Mouse (Mus musculus): ENCODE measurements around the gene Hist1h4a. TPM values are rescaled to one million over a fixed set of nuclear protein-coding genes. Genes with fewer than 3 reads are reported as not detected.

The Hist1h4a gene
- polyA plus RNA-seq (2014; fragmentation: Nextera tagmentation; extraction: Ambion mirVana): 0.47 and 1.1 TPM in 2 replicates

- peak within 1 kb of the TSS; percentile 39; the same call in 1 of the 2 replicates for H3K9ac ChIP-seq (replicated peaks; ENCODE audit: low read length)
- no peaks in the 10 kb centered on the region for H3K9me3 ChIP-seq (ENCODE audit: control insufficient read depth, low read length)
- WGBS: under 1% methylated on average over 61 of the region's 72 CpGs
- H3K27me3 ChIP-seq (ENCODE audit: control insufficient read depth, insufficient read depth, low read length): no peaks in the 10 kb centered on the region
- DNase-seq: peak; percentile 99
- peaks cover 31% of the 10 kb centered on the region for H3K4me1 ChIP-seq (ENCODE audit: control insufficient read depth, insufficient read depth, low read length)
- peak within 1 kb of the TSS; percentile 77 for H3K4me2 ChIP-seq (ENCODE audit: low read length)
- ATAC-seq (ENCODE audit: low FRiP score, low TSS enrichment): peak; percentile 86
- H3K4me3 ChIP-seq (replicated peaks; ENCODE audit: low read depth, low read length): peak within 1 kb of the TSS; percentile 46
- no peaks in the 10 kb centered on the region for H3K36me3 ChIP-seq (ENCODE audit: control insufficient read depth, insufficient read depth, low read length)
- peak within 1 kb of the TSS; percentile 79 for H3K27ac ChIP-seq (replicated peaks; ENCODE audit: low read depth, low read length)
Measured at GRCm38 (mm10) chr13:23760972-23761864, at the start of gene Hist1h4a. Hist1h4a (minus strand) TSS chr13:23761230.

DNA sequence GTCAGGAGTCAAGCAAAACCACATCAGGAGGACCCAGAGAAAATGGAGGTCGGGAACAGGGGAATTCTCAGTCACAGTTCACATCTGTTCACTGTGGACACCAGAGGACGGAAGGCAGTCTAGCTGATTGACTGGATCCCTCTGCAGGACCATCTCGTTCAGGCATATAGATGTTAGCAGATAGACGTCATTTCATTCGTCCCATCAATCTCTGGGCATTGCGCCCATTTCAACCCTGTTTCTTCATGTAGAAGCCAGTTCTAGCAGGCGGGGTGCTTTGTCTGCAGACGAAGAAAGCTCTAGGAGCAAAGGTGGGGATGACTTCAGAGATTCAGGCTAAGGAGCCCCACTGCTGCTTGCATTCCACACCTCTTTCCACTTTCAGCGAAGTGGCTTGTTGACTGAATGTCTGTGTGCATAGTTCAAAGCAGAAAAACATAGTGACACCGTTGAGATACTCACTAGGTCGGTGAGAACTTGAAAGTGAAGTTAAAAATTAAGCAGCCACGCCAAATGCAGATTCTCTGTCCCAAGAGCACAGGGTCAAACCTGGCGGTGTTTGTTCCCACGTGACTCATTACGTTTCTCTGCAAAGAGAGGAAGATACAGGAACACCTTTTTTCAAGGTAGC, 45.5 kb upstream of the Hist1h4a start, which contains the start of gene Slc17a2:
Gene Slc17a2, plus strand, starts transcription at position 572 of the 631 bp plus-strand sequence.
- no peak for DNase-seq
- Histone ChIP-seq H3K9me3 (ENCODE audit: control insufficient read depth, low read length) (no peaks in the 10 kb centered on the region), H3K36me3 (ENCODE audit: control insufficient read depth, insufficient read depth, low read length) (no peaks in the 10 kb centered on the region), H3K27me3 (ENCODE audit: control insufficient read depth, insufficient read depth, low read length) (no peaks in the 10 kb centered on the region), H3K4me3 (replicated peaks; ENCODE audit: low read depth, low read length) (no peak within 1 kb of the TSS), H3K27ac (replicated peaks; ENCODE audit: low read depth, low read length) (no peak within 1 kb of the TSS), H3K9ac (replicated peaks; ENCODE audit: low read length) (no peak within 1 kb of the TSS), H3K4me1 (ENCODE audit: control insufficient read depth, insufficient read depth, low read length) (no peaks in the 10 kb centered on the region), H3K4me2 (ENCODE audit: low read length) (no peak within 1 kb of the TSS)
- ATAC-seq (ENCODE audit: low FRiP score, low TSS enrichment): no peak
- WGBS: 93% methylated on average over 15 of the region's 15 CpGs

- Histone ChIP-seq H3K27me3 (ENCODE audit: control insufficient read depth, insufficient read depth, low read length) (no peaks in the 10 kb centered on the region), H3K36me3 (ENCODE audit: control insufficient read depth, insufficient read depth, low read length) (no peaks in the 10 kb centered on the region), H3K27ac (replicated peaks; ENCODE audit: low read depth, low read length) (no peak overlapping the region), H3K4me2 (ENCODE audit: low read length) (no peak overlapping the region), H3K9me3 (ENCODE audit: control insufficient read depth, low read length) (no peaks in the 10 kb centered on the region), H3K4me1 (ENCODE audit: control insufficient read depth, insufficient read depth, low read length) (no peaks in the 10 kb centered on the region), H3K4me3 (replicated peaks; ENCODE audit: low read depth, low read length) (no peak overlapping the region), H3K9ac (replicated peaks; ENCODE audit: low read length) (no peak overlapping the region)
- WGBS: 84% methylated on average over 2 of the region's 2 CpGs
- no peak for DNase-seq
- ATAC-seq (ENCODE audit: low FRiP score, low TSS enrichment): no peak
Measured at GRCm38 (mm10) chr13:23804532-23804931, 43.5 kb upstream of the Hist1h4a start.

DNA sequence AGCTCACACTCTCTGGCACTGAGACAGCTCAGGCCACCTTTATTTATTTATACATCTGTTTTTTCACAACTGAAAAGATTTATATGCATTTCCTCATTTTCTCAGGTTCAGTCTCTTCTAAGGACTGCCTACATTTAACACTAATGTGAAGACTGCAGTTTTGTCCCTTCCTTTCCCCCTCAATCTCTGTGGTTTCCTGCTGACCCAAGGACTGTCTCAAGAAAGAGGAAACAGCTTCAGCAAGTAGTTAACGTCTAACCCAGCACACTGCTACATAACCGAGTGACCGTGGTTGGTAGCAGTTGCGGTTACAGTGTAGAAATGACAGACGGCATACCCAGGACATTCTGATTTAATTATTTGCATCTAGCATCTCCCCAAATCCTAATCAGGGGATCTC, 38.4 kb upstream of the Hist1h4a start:
- no peak overlapping the region for H3K9ac ChIP-seq (replicated peaks; ENCODE audit: low read length)
- no peak overlapping the region for H3K4me3 ChIP-seq (replicated peaks; ENCODE audit: low read depth, low read length)
- ATAC-seq (ENCODE audit: low FRiP score, low TSS enrichment): no peak
- no peak overlapping the region for H3K27ac ChIP-seq (replicated peaks; ENCODE audit: low read depth, low read length)
- no peaks in the 10 kb centered on the region for H3K27me3 ChIP-seq (ENCODE audit: control insufficient read depth, insufficient read depth, low read length)
- H3K36me3 ChIP-seq (ENCODE audit: control insufficient read depth, insufficient read depth, low read length): no peaks in the 10 kb centered on the region
- H3K4me1 ChIP-seq (ENCODE audit: control insufficient read depth, insufficient read depth, low read length): no peaks in the 10 kb centered on the region
- no peaks in the 10 kb centered on the region for H3K9me3 ChIP-seq (ENCODE audit: control insufficient read depth, low read length)
- DNase-seq: no peak
- 91% methylated on average over 5 of the region's 5 CpGs for WGBS
- H3K4me2 ChIP-seq (ENCODE audit: low read length): no peak overlapping the region

GRCm38 (mm10) chr13:23792520-23792919, 31.5 kb upstream of the Hist1h4a start:
- 44% methylated on average over 2 of the region's 2 CpGs for WGBS
- no peaks in the 10 kb centered on the region for H3K4me1 ChIP-seq (ENCODE audit: control insufficient read depth, insufficient read depth, low read length)
- ATAC-seq (ENCODE audit: low FRiP score, low TSS enrichment): no peak; the same call in 1 of the 2 replicates

DNA sequence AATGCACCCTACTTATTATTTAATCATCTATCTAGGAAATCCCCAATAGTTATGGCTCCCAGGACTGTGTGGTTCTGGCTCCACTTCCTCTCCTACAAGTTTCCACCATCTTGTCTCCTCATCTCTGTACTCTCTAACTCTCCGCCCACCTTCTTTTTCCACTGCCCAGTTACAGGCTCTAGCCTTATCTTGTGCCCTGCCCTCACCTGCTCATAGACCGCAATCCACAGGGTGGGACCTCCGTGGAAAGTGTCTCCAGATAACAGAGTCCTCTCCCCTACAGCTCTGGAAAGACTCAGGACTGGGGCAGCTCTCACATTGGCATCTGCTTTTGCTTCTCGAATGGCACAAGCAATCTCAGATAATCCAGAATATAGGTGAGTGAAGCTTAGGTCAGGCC, 18.0 kb upstream of the Hist1h4a start:
- Histone ChIP-seq H3K4me1 (ENCODE audit: control insufficient read depth, insufficient read depth, low read length) (no peaks in the 10 kb centered on the region), H3K27me3 (ENCODE audit: control insufficient read depth, insufficient read depth, low read length) (no peaks in the 10 kb centered on the region), H3K4me3 (replicated peaks; ENCODE audit: low read depth, low read length) (no peak overlapping the region), H3K9ac (replicated peaks; ENCODE audit: low read length) (no peak overlapping the region), H3K27ac (replicated peaks; ENCODE audit: low read depth, low read length) (no peak overlapping the region), H3K9me3 (ENCODE audit: control insufficient read depth, low read length) (no peaks in the 10 kb centered on the region), H3K36me3 (ENCODE audit: control insufficient read depth, insufficient read depth, low read length) (no peaks in the 10 kb centered on the region), H3K4me2 (ENCODE audit: low read length) (no peak overlapping the region)
- 87% methylated on average over 4 of the region's 4 CpGs for WGBS
- no peak for DNase-seq
- no peak for ATAC-seq (ENCODE audit: low FRiP score, low TSS enrichment)

More at GRCm38 (mm10) chr13:23792520-23792919, 31.5 kb upstream of the Hist1h4a start:
- Histone ChIP-seq H3K36me3 (ENCODE audit: control insufficient read depth, insufficient read depth, low read length) (no peaks in the 10 kb centered on the region), H3K27ac (replicated peaks; ENCODE audit: low read depth, low read length) (no peak overlapping the region), H3K9me3 (ENCODE audit: control insufficient read depth, low read length) (no peaks in the 10 kb centered on the region), H3K9ac (replicated peaks; ENCODE audit: low read length) (no peak overlapping the region), H3K27me3 (ENCODE audit: control insufficient read depth, insufficient read depth, low read length) (no peaks in the 10 kb centered on the region), H3K4me2 (ENCODE audit: low read length) (no peak overlapping the region), H3K4me3 (replicated peaks; ENCODE audit: low read depth, low read length) (no peak overlapping the region)
- DNase-seq: peak; percentile 91

DNA sequence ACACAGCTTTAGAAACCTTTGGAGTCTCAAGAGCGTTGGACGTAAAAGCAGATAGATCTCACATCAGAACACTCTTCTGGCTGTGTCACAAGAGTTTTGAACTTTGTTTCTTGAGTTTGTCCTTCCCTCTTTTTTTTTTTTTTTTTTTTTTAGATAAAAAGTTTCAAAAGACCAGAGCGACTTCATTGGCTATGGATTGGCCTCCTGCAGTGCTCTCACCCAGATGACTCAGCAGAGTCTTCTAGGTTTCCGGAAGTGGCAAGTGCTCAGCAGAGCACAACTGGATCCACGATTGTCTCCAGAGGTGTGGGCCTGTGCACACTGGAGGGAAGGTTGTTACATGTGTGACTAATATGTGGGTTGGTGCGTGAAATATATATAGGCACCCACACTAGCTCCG, 17.3 kb upstream of the Hist1h4a start:
- H3K9ac ChIP-seq (replicated peaks; ENCODE audit: low read length): no peak overlapping the region
- H3K9me3 ChIP-seq (ENCODE audit: control insufficient read depth, low read length): no peaks in the 10 kb centered on the region
- H3K27ac ChIP-seq (replicated peaks; ENCODE audit: low read depth, low read length): no peak overlapping the region
- no peak overlapping the region for H3K4me3 ChIP-seq (replicated peaks; ENCODE audit: low read depth, low read length)
- H3K27me3 ChIP-seq (ENCODE audit: control insufficient read depth, insufficient read depth, low read length): no peaks in the 10 kb centered on the region
- 95% methylated on average over 7 of the region's 7 CpGs for WGBS
- no peaks in the 10 kb centered on the region for H3K4me1 ChIP-seq (ENCODE audit: control insufficient read depth, insufficient read depth, low read length)
- H3K36me3 ChIP-seq (ENCODE audit: control insufficient read depth, insufficient read depth, low read length): no peaks in the 10 kb centered on the region
- H3K4me2 ChIP-seq (ENCODE audit: low read length): no peak overlapping the region
- no peak for DNase-seq
- ATAC-seq (ENCODE audit: low FRiP score, low TSS enrichment): no peak

- ATAC-seq (ENCODE audit: low FRiP score, low TSS enrichment) (peak; percentile 89), DNase-seq (peak; percentile 77)
- Histone ChIP-seq H3K27me3 (ENCODE audit: control insufficient read depth, insufficient read depth, low read length) (no peaks in the 10 kb centered on the region), H3K4me3 (replicated peaks; ENCODE audit: low read depth, low read length) (no peak overlapping the region), H3K4me1 (ENCODE audit: control insufficient read depth, insufficient read depth, low read length) (peaks cover 5% of the 10 kb centered on the region), H3K36me3 (ENCODE audit: control insufficient read depth, insufficient read depth, low read length) (no peaks in the 10 kb centered on the region), H3K9me3 (ENCODE audit: control insufficient read depth, low read length) (no peaks in the 10 kb centered on the region), H3K27ac (replicated peaks; ENCODE audit: low read depth, low read length) (no peak overlapping the region), H3K4me2 (ENCODE audit: low read length) (peak overlapping the region; percentile 47), H3K9ac (replicated peaks; ENCODE audit: low read length) (no peak overlapping the region)
- 22% methylated on average over 21 of the region's 21 CpGs for WGBS
Measured at GRCm38 (mm10) chr13:23772561-23773313, 11.7 kb upstream of the Hist1h4a start.
